Mouse (Mus musculus) ES-E14 (cell line): ENCODE results near the gene Msx1. TPM values are rescaled to one million over a fixed set of nuclear protein-coding genes. Genes with fewer than 3 reads are reported as not detected.

ENCODE experiments used
- DNase-seq: peaks from one replicate; pipeline ENCODE4 v3.0.0-alpha.2; 2013; ENCODE audit warnings: low read depth, low spot score
- H3K27ac ChIP-seq: 2 replicates; pipeline ENCODE4 v1.5.1; 2012; ENCODE audit warnings: low read depth, mild to moderate bottlenecking, low read length, moderate library complexity, mixed read lengths; ENCODE audit not compliant: poor library complexity, insufficient read depth, severe bottlenecking
- H3K36me3 ChIP-seq: 2 replicates; pipeline ENCODE4 v1.6.1; 2012; ENCODE audit warnings: mild to moderate bottlenecking, low read length, moderate library complexity, mixed read lengths; ENCODE audit not compliant: control insufficient read depth, poor library complexity, insufficient read depth, severe bottlenecking
- H3K4me1 ChIP-seq, 2 experiments: fragments of 150-350 bp in 1 of 2; sonication (generic) in 1 of 2; 2 replicates each; pipeline ENCODE4 v1.6.1; 2012; ENCODE audit warnings: low read length in 2 of 2, mild to moderate bottlenecking in 1 of 2, mixed read lengths in 1 of 2; ENCODE audit not compliant: control insufficient read depth in 2 of 2, insufficient read depth in 2 of 2, poor library complexity in 1 of 2
- H3K4me3 ChIP-seq, 2 experiments: fragments of 150-350 bp in 1 of 2; sonication (generic) in 1 of 2; 2 replicates each; pipeline ENCODE4 v1.5.1; 2012; ENCODE audit warnings: low read length in 2 of 2, low read depth in 1 of 2, mild to moderate bottlenecking in 1 of 2, mixed read lengths in 1 of 2; ENCODE audit not compliant: insufficient read depth in 1 of 2, poor library complexity in 1 of 2, severe bottlenecking in 1 of 2
- H3K9ac ChIP-seq: 2 replicates; pipeline ENCODE4 v1.6.1; 2012; ENCODE audit warnings: low read depth, mild to moderate bottlenecking, low read length, mixed read lengths; ENCODE audit not compliant: poor library complexity, insufficient read depth, severe bottlenecking
- H3K9me3 ChIP-seq: fragments of 150-350 bp; sonication (generic); 2 replicates; pipeline ENCODE4 v1.6.1; 2012; ENCODE audit warnings: low read depth, mild to moderate bottlenecking, low read length; ENCODE audit not compliant: control insufficient read depth, insufficient read depth
- CHD2 ChIP-seq: IDR thresholded peaks from 2 replicates; pipeline ENCODE4 v1.6.1; 2014; ENCODE audit warnings: mild to moderate bottlenecking, low read depth, low read length, inconsistent platforms
- HCFC1 ChIP-seq: IDR thresholded peaks from 2 replicates; pipeline ENCODE4 v1.6.1; 2012; ENCODE audit warnings: low read length, inconsistent platforms, borderline replicate concordance; ENCODE audit not compliant: insufficient read depth
- MAFK ChIP-seq: IDR thresholded peaks from 2 replicates; pipeline ENCODE4 v1.6.1; 2014; ENCODE audit warnings: mild to moderate bottlenecking, low read depth, low read length, inconsistent platforms; ENCODE audit not compliant: insufficient read depth
- ZC3H11A ChIP-seq: IDR thresholded peaks from 2 replicates; pipeline ENCODE4 v1.6.1; 2012; ENCODE audit warnings: low read depth, mild to moderate bottlenecking, inconsistent platforms, low read length, borderline replicate concordance
- ZNF384 ChIP-seq: IDR thresholded peaks from 2 replicates; pipeline ENCODE4 v1.6.1; 2012; ENCODE audit warnings: low read depth, low read length, inconsistent platforms
- in situ Hi-C, 2 experiments: fragments of 600-800 bp; cut with MboI; formaldehyde crosslinking; loops; one replicate each; pipeline ENCODE4 v1.15.1; 2025; ENCODE audit warnings: low sequenced_read_pairs in 2 of 2, inconsistent platforms in 1 of 2; ENCODE audit not compliant: unreplicated experiment in 2 of 2
- total RNA-seq: library from RNA; depleted of rRNA; stranded (reverse); fragments of 300-350 nt; gene quantifications from 2 replicates; pipeline ENCODE4 v1.2.3, GENCODE M21; 2012; rRNA removed

Msx1 gene
- total RNA-seq, 1 experiment, result 2.1 TPM

GRCm38 (mm10) chr5:37775681-37776080 lies 48.7 kb downstream of the Msx1 start:
- no peak for DNase-seq
- Histone ChIP-seq H3K9me3 (no peaks in the 10 kb centered on the region), H3K9ac (no peak overlapping the region), H3K27ac (no peak overlapping the region), H3K36me3 (no peaks in the 10 kb centered on the region), H3K4me3 (no peak overlapping the region), H3K4me1 (no peaks in the 10 kb centered on the region)
- in situ Hi-C loops, result no loop called here
- no peak for TF ChIP-seq MAFK
- TF ChIP-seq ZNF384, result no peak
- no peak for TF ChIP-seq CHD2
- TF ChIP-seq HCFC1, result no peak
- TF ChIP-seq ZC3H11A, result no peak

- Histone ChIP-seq H3K9ac (no peak overlapping the region), H3K4me1 (no peaks in the 10 kb centered on the region), H3K36me3 (no peaks in the 10 kb centered on the region), H3K27ac (no peak overlapping the region), H3K9me3 (no peaks in the 10 kb centered on the region), H3K4me3 (no peak overlapping the region)
- in situ Hi-C loops, result no loop called here
- no peak for TF ChIP-seq HCFC1
- TF ChIP-seq MAFK, result no peak
- TF ChIP-seq ZNF384, result no peak
- no peak for DNase-seq
These were observed 50.4 kb downstream of the Msx1 start for GRCm38 (mm10) chr5:37774011-37774410.

- TF ChIP-seq ZC3H11A, result no peak
- TF ChIP-seq HCFC1, result no peak
- TF ChIP-seq CHD2, result no peak
- no peak for TF ChIP-seq ZNF384
- no peak for TF ChIP-seq MAFK
- no peaks in the 10 kb centered on the region for H3K36me3 ChIP-seq
- H3K4me1 ChIP-seq, result no peaks in the 10 kb centered on the region
- in situ Hi-C loops, result no loop called here
- DNase-seq, result no peak
- no peaks in the 10 kb centered on the region for H3K9me3 ChIP-seq
- no peak overlapping the region for H3K27ac ChIP-seq
- H3K9ac ChIP-seq, result no peak overlapping the region
- no peak overlapping the region for H3K4me3 ChIP-seq
These were observed 53.5 kb downstream of the Msx1 start for GRCm38 (mm10) chr5:37770870-37771269.

Other genes starting within 250 kb of the Msx1 start
- gene Stk32b, start 107.4 kb downstream of the Msx1 start, total RNA-seq, result 0.11 and 0.13 TPM in 2 replicates
- gene Cytl1, start 89.1 kb downstream of the Msx1 start, total RNA-seq, result not detected in 2 replicates
- gene Stx18, start 214.2 kb upstream of the Msx1 start, total RNA-seq, result 11.0 and 16.8 TPM in 2 replicates